Mouse (Mus musculus): ENCODE measurements around the gene Gm6020.
"Not testable (repeated sequence)": the region's sequence is repeated elsewhere in the genome, so short reads cannot be mapped to it uniquely, and the experiment has no call there.

Gm6020 gene

DNA sequence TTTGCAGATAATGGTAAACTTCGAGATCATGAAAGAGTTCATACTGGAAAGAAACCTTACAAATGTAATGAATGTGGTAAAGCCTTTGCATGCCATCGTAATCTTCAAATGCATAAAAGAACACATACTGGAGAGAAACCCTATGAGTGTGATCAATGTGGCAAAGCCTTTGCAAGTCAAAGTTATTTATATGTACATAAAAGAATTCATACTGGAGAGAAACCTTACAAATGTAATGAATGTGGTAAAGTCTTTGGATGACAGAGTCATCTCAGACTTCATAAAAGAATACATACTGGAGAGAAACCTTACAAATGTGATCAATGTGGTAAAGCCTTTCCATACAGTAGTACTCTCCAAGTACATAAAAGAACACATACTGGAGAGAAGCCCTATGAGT, at the start of gene Gm6020:
Gene Gm6020, plus strand, starts transcription at position 301 of the 400 bp plus-strand sequence.
- not testable (repeated sequence) for DNase-seq (ENCODE audit: low spot score)

DNA sequence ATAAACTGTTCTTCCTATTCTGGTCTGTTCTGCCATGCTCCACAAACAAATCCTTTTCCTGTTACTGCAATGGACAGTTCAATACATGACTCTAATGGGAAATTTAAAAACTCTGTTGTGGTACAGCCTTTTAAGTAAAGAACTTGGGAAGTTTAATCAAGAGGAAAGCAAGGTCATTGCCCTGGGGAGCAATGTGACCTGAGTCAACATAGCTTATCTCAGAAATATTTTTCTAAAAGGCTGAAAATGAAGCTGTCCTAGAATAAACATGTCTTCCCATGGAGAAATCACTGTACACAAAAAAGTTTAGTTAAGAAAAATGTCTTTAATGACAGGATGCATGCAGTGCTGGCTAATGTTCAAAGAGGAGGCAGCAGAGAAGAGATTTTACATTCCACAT, 45.0 kb upstream of the Gm6020 start:
- no peak for DNase-seq (ENCODE audit: low spot score)

DNA sequence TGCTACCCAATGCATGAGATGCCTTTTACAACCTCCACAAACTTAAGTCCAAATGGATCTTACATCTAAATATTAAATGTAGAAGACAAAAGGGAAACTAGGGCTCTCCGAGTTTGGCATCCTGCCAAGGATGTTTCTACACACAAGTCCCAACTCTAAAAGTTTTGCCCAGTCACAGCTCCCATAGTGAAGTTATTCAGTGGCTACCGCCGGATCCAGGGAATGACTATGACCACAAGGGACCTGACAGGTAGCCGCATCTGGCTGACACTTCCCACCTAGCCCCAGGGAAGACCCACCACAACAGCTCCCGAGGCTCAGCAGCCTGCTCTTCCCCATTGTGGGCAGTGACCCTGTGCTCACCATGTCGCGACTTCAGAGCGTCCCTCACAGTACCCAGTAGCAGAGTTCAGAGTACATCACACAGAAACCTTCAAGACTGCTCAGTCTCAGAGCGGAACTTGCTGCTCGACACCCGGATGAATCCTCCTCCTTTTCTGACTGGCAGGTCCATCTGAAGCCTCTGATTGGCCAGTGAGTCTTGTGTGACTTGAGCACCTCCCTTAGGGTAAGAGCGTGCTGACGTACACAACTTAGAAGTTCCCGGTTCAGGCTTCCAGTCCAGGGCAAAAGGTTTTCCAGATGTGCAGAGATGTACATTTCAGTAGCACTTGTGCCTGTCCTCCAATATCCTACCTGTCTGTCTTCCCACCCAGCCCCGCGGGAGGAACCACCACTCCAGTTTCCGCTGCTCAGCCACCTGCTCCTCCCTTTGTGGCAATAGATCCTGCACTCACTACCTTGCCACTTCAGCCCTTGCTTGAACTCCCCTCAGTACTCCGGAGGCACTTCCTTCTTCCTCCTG, 43.1 kb upstream of the Gm6020 start, which contains the start of gene Zfp950:
Gene Zfp950, minus strand, starts transcription at position 499 of the 865 bp plus-strand sequence.
- DNase-seq (ENCODE audit: low spot score) = peak; percentile 81

GRCm38 (mm10) chr19:61141299-61141698, 42.4 kb upstream of the Gm6020 start:
- no peak for DNase-seq (ENCODE audit: low spot score)

DNA sequence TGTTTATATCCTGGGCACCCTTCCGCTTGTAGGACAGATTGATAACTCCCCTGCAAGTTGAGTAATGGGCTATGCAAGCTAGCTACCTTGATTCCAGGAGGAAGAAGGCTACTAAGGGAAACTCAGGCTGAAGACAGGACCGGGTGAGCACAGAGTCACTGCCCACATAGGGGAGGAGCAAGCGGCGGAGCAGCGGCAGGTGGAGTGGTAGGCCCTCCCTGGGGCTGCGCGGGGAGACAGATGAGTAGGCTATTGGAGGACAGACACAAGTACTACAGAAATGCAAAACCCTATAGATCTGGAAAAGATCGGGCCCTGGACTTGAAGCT, 32.4 kb upstream of the Gm6020 start:
- DNase-seq (ENCODE audit: low spot score) = peak; percentile 31

DNA sequence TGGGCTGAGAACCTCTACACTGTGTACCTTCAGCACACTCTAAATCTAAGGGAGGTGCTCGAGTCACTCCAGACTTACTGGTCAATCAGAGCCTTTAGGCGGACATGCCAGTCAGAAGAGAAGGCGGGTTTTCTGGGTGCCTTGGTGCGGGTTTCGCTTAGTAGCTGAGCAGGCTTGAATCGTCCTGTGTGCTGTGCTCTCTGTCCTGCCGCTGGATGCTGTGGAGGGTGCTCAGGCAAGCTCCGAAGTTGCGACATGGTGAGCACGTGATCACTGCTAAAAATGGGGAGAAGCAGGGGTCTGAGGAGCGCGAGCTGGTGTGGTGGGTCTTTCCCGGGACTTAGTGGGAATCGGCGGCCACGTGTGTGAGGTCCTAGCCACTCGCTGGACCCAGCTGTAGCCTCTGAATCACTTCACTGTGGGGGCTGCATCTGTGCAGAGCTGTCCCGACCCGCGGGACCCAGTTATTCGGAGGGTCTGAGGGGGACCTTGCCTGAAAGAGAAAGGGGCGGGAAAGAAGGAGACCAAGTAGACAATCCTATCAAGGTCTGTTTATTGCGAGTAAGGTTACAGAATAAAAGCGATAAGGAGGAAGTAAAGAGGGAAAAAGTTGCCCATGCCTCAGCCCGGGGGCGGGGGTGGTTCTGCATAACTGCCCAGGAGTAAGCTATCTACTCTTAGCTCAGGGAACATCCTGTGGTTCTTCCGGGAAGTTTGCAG, 31.8 kb upstream of the Gm6020 start:
- peak; percentile 8 for DNase-seq (ENCODE audit: low spot score)

DNA sequence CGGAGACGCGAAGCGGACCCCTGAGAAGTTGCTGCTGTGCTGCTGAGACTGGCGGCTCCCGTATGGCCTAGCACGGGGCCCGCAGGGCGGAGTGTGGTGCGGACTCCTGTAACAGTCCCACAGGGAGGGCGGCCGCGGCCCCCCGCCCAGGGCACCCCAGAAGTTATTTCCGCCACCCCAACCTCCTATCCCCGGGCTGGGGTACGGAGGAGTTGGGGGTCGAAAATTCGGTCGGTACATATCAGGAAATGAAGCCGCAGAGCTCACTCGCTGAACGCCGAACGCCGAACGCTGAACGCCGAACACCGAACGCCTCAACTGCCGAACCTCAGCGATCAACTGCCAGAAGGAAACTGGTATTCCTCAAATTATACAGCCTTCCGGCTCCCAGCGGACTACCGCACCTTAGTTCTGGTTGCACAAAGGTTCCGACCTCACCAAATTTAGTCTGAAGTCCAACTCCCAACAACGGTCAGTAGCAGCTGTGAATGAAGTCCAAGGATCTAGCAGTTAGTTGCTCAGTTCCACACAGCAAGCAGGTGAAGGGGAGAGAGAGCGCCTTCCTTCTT, 7.8 kb upstream of the Gm6020 start, which contains the start of gene Gm7102:
Gene Gm7102, minus strand, starts transcription at position 554 of the 569 bp plus-strand sequence.
- no peak for DNase-seq (ENCODE audit: low spot score)

- DNase-seq (ENCODE audit: low spot score) = peak; percentile 91
Observed at GRCm38 (mm10) chr19:61199316-61199715, 15.6 kb downstream of the Gm6020 start.

DNA sequence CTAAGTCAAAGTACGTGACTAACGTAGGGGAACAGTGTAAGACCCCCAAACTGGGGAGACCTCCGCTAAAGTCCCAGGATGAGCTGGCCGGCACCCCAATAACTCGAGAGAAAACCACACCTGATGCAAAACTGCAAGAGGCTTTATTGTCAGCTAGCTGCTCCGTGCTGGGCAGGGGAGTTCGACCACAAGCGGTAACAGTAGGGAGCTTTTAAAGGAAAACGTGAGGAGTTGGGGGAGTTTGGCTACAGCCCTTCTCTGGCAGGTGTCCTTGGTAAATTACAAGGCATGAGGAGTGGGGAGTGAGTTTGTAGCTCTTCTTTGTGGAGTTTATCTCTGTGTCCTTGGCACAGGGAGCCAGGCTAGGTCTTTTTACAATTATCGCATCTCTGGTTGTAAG, 16.1 kb downstream of the Gm6020 start:
- DNase-seq (ENCODE audit: low spot score) = peak; percentile 13

- DNase-seq (ENCODE audit: low spot score) = not testable (repeated sequence)
Observed at GRCm38 (mm10) chr19:61207506-61207905, 23.8 kb downstream of the Gm6020 start.

DNA sequence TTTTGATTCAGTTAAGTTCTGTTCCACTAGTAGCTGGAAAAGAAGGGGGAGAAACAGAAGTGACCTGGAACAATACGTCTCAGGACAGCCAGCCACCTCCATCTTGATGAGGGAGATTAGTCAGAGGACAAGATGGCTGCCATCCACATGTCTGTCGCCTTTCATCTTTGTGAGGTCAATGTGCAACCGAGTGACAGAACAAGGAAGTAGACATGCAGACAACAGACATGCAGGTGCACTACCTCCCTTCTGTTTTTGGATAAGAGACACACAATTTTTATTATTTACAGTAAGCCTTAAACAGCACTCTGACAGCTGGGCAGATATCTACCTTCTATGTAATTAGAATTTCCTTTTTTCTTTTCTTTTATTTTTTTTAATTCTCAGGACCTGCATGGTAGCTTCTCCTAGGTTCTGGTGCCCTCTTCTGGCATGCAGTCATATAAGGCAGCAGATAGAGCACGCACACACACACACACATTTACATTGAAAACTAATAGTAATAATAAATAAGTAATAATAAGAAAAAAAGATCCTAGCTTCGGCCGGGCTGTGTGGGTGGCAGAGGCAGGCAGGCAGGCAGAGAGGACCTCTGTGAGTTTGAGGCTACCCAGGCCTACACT, 40.1 kb downstream of the Gm6020 start:
- no peak for DNase-seq (ENCODE audit: low spot score)

DNA sequence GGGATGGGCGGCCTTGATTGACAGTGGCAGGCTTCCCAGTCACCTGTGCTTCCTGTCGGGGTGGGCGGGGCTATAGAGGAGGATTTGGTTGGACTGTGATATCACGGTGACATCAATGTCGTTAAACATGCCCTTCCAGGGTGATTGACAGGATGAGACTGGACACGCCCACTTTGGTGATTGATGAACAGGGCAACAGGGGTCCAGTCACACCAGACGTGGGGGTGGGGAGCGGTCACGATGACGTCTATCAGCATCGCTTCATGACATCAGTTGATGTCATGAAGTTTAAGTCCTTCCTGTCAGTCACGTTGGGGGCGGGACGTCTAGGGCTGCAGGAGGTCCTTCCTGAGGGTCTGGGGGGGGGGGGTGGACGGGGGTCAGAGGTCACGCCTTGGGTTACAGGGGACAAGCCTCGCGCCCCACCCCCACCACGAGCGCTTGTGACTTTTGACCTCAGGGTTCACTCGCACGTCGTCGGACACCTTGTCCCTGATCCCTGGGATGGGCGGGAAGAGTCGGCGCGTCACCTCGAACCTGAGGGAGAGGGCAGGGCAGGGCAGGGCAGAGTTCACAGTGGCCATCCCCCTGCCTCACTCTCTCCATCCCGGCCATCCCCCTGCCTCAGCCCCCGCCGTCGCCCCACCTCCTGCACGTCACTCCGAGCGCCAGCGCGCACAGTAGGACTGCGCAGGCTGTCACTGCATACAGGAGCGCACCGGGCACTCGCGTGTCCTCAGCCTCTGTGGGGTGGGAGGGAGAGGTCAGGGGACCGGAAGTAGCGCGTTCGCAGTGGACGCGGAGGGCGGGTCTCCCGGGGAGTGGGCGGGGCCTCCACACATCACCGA, 41.2 kb downstream of the Gm6020 start:
- DNase-seq (ENCODE audit: low spot score) = peak; percentile 12

DNA sequence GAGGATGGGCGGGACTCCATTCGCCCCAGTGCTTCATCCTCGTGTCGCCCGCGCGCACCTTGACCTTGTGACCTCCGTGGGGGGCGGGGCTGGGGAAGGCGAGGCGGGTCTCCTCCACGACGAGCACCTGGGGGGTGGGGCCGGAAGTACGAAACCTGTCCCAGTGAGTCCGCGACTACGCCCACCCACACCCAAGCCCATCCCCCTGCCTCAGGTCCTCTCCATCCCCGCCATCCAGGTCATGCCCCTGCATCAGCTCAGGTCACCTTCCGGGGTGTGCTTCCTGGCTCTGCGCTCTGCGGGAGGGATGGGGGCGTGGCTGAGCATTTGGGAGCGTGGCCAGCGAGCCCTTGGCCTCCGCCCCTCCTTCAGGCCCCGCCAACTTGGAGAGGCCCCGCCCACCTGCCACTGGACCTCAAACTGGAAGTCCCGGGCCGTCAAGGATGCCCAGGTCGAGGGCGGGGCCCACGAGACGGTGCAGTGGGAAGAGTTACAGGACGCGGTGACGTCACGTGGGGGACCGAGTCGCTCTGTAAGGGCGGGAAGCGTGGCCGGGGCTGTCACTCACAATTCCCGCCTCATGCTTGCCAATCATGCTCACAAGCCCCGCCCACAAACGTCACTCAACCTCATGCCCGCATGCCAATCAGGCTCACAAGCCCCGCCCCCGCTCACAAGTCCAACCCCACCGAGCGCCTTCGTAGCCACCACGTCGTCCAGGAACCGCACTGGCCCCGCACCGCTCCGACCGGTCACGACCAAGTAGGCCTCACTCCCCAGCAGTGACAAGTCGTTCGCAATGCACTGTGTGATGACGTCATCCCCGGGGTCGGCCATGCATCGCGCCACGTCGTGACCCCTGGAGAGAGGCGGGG, 42.1 kb downstream of the Gm6020 start:
- peak; percentile 92 for DNase-seq (ENCODE audit: low spot score)

GRCm38 (mm10) chr19:61226401-61226927, 42.8 kb downstream of the Gm6020 start:
- peak; percentile 82 for DNase-seq (ENCODE audit: low spot score)

- peak; percentile 90 for DNase-seq (ENCODE audit: low spot score)
Observed at GRCm38 (mm10) chr19:61226928-61227854, 43.5 kb downstream of the Gm6020 start.

DNA sequence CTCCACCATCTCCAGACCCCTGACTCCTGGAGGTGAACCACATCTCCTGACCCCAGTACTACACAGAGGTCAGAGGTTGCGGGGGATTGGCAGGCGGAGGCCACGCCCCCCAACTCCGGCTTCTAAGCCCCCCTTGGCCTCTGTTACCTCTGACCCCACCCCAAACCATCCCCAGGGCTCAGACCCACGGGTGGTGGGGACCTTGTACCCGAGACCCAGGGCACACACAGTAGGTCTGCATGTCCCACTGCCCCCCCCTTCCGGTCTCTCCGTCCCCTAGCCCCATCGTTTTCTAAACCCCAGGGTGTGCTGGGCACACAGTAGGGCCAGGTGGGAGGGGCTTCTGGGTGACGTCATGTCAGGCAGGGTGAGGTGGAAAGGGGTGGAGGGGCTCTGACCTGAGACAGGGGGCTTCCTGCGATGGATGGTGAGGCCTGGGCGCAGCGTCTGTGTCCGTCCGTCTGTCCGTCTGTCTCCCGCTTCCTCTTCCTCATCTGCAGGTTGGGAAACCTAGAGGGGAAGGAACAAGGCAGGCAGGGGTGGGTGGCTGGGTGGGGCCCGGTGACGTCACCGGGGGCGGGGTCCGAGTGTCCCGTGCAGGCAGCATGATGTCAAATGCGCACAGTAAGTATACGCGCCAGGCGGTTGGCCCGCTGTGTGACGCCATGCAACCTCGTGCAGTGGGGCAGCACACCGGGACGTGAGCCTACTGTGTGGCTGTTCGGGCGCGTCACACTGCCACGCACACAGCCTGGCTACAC, 44.4 kb downstream of the Gm6020 start, which contains the start of gene Csf2ra:
Gene Csf2ra, minus strand, starts transcription at position 489 of the 761 bp plus-strand sequence.
- DNase-seq (ENCODE audit: low spot score) = peak; percentile 10

Data from urinary bladder, postnatal 14 days (tissue).